Mouse (Mus musculus) lung, embryonic 14.5 days (tissue): ENCODE results near the gene Foxl2. TPM values are rescaled to one million over a fixed set of nuclear protein-coding genes. Genes with fewer than 3 reads are reported as not detected.

Experiments used
- ATAC-seq: fragments of 200-750 bp; cut with Nextera tagmentation; 2 replicates; pipeline ENCODE4 v1.8.0; 2017; ENCODE audit warnings: mild to moderate bottlenecking, moderate TSS enrichment, moderate library complexity; ENCODE audit not compliant: insufficient read depth
- DNase-seq: peaks from one replicate; pipeline ENCODE4 v3.0.0-alpha.2; 2015
- H3K27ac ChIP-seq: fragments of 300-500 bp; sonication (generic); 2 replicates; pipeline ENCODE4 v1.5.1; 2014; ENCODE audit warnings: low read depth, mild to moderate bottlenecking, moderate library complexity
- H3K27me3 ChIP-seq: fragments of 300-500 bp; sonication (generic); 2 replicates; pipeline ENCODE4 v1.6.1; 2014; ENCODE audit warnings: low read length, control low read depth; ENCODE audit not compliant: insufficient read depth
- H3K36me3 ChIP-seq: fragments of 300-500 bp; sonication (generic); 2 replicates; pipeline ENCODE4 v1.6.1; 2014; ENCODE audit warnings: control low read depth; ENCODE audit not compliant: insufficient read depth
- H3K4me1 ChIP-seq: fragments of 300-500 bp; sonication (generic); 2 replicates; pipeline ENCODE4 v1.6.1; 2014; ENCODE audit warnings: antibody characterized with exemption, control low read depth; ENCODE audit not compliant: insufficient read depth
- H3K4me2 ChIP-seq: fragments of 300-500 bp; sonication (generic); 2 replicates; pipeline ENCODE4 v1.6.1; 2014; ENCODE audit warnings: mild to moderate bottlenecking
- H3K4me3 ChIP-seq: fragments of 300-500 bp; sonication (generic); 2 replicates; pipeline ENCODE4 v1.5.1; 2014; ENCODE audit warnings: low read depth, low read length
- H3K9ac ChIP-seq: fragments of 300-500 bp; sonication (generic); 2 replicates; pipeline ENCODE4 v1.6.1; 2014
- H3K9me3 ChIP-seq: fragments of 300-500 bp; sonication (generic); 2 replicates; pipeline ENCODE4 v1.6.1; 2016; ENCODE audit warnings: low read depth, low read length, control low read depth
- CTCF ChIP-seq: IDR thresholded peaks from 2 replicates; pipeline ENCODE4 v1.5.1; 2016; ENCODE audit warnings: antibody characterized with exemption, low read depth
- WGBS: fragments of 180-500 bp; shearing (Covaris S2); extraction: QIAGEN DNeasy Blood & Tissue Kit; methylation state at CpG from one replicate; pipeline ENCODE4 v1.1.7; 2014; 5-methylcytosine and 5-hydroxymethylcytosine counted together
- polyA plus RNA-seq: library from polyadenylated mRNA; unstranded; fragments of >200 nt; fragmentation: Nextera tagmentation; extraction: Ambion mirVana; gene quantifications from 2 replicates; pipeline ENCODE4 v1.2.1, GENCODE M21; 2014

Gene Foxl2
- polyA plus RNA-seq, 1 experiment from 2014 or later, result not detected

DNA sequence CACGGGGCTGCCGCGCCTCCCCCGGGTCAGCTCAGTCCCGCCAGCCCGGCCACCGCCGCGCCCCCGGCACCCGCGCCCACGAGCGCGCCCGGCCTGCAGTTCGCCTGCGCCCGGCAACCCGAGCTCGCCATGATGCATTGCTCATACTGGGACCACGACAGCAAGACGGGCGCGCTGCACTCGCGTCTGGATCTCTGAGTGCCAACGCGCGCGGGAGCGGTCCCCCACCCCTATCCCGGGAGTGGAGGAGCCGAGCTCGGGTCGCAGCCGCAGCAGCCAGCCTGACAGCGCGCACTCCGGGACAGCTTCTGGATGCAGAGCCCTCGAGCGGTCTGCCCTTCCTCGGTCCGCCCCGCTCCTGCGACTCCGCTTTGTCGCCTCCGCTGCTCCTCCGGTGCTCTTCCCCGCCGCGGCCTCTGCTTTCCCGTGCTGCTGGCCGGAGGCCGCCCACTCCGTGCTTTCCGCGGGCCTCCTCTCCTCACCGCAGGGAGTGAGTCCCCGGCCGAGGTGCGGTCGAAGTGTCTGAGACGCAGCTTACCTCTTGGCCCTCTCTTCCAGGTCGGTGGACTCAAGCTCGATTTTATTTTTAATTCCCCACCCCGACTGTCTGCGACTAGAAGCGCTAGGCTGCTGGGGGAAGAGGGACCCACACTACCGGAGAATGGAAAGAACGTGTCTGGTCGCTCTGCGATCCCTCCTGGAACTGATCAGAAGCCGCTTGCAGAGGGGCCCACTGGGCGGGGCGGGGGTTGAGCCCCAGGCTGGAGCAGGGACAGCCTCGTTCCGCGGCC lies 1.7 kb downstream of the Foxl2 start:
- Histone ChIP-seq H3K9ac (no peak overlapping the region), H3K27ac (no peak overlapping the region), H3K4me1 (peaks cover 6% of the 10 kb centered on the region; the same call in 1 of the 2 replicates), H3K4me2 (peak overlapping the region; percentile 78), H3K4me3 (peak overlapping the region; percentile 43), H3K27me3 (peaks cover 98% of the 10 kb centered on the region), H3K9me3 (no peaks in the 10 kb centered on the region), H3K36me3 (no peaks in the 10 kb centered on the region)
- DNase-seq, result peak; percentile 70
- peak; percentile 40 for ATAC-seq
- WGBS, result 1% methylated on average over 76 of the region's 80 CpGs
- TF ChIP-seq CTCF, result no peak

DNA sequence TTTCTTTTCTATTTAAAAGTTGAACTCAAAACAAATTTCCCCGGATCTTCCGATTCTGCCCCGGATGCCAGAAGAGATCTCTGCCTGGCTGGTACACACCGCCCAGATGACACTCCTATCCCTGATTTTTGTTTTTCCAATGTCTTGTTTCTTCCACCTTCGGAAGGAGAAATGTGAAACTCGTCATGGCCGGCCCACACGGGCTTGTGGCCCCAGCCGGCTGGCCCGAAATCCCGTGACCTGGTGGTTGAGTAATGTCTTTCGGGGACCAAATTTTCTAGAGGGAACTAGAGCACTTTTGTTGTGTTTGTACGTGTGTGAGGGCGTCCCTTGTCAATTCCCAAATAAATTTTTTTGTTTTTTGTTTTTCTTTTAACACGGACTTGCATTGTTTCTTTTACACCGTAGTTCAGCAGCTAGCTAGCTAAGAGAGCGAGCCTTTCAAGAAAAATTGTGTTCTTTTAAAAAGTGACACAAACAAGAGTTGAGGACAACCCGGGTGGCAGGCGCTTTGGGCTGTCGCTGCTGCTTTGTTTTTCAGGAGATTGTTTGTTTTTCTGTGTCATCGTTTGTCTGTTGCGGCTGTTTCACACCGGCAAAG lies 2.8 kb downstream of the Foxl2 start:
- TF ChIP-seq CTCF, result no peak
- H3K9ac ChIP-seq, result no peak overlapping the region
- H3K27ac ChIP-seq, result no peak overlapping the region
- H3K4me1 ChIP-seq, result peaks cover 6% of the 10 kb centered on the region; the same call in 1 of the 2 replicates
- ATAC-seq (no peak), DNase-seq (peak; percentile 42)
- H3K4me2 ChIP-seq, result no peak overlapping the region
- H3K36me3 ChIP-seq, result no peaks in the 10 kb centered on the region
- H3K4me3 ChIP-seq, result no peak overlapping the region
- under 1% methylated on average over 23 of the region's 23 CpGs for WGBS
- no peaks in the 10 kb centered on the region for H3K9me3 ChIP-seq
- H3K27me3 ChIP-seq, result peaks cover 98% of the 10 kb centered on the region

- Histone ChIP-seq H3K9ac (no peak overlapping the region), H3K4me1 (peaks cover 6% of the 10 kb centered on the region; the same call in 1 of the 2 replicates), H3K27ac (no peak overlapping the region), H3K9me3 (no peaks in the 10 kb centered on the region), H3K4me2 (no peak overlapping the region), H3K4me3 (no peak overlapping the region), H3K27me3 (peaks cover 98% of the 10 kb centered on the region), H3K36me3 (no peaks in the 10 kb centered on the region)
- no peak for TF ChIP-seq CTCF
- WGBS, result 2% methylated on average over 6 of the region's 6 CpGs
- ATAC-seq, result no peak
- no peak for DNase-seq
These were observed 3.5 kb downstream of the Foxl2 start for GRCm38 (mm10) chr9:98958628-98959027.

DNA sequence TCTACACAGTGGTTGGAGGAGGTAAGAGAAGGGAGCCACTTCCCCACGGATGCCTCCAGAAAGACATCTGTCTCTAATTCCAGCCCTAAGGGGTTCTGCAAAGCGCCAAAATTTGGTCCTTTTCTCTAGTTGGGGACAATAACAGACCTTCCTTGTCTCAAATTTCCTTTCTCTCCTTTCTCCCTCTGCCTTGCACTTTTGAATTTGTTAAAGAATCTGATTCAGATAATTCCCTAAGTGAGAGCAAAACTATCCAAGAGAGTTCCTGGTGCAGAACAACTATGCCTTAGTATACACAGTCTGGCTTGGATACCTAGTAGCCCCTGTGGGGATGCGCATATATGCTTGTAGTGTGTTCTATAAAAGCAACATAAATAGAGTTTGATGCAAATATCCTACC lies 4.8 kb downstream of the Foxl2 start:
- Histone ChIP-seq H3K9me3 (no peaks in the 10 kb centered on the region), H3K36me3 (no peaks in the 10 kb centered on the region), H3K27ac (no peak overlapping the region), H3K4me1 (peaks cover 6% of the 10 kb centered on the region; the same call in 1 of the 2 replicates), H3K9ac (no peak overlapping the region), H3K27me3 (peaks cover 97% of the 10 kb centered on the region), H3K4me2 (no peak overlapping the region), H3K4me3 (no peak overlapping the region)
- TF ChIP-seq CTCF, result no peak
- ATAC-seq, result no peak
- DNase-seq, result no peak
- WGBS, result 38% methylated on average over 3 of the region's 3 CpGs

DNA sequence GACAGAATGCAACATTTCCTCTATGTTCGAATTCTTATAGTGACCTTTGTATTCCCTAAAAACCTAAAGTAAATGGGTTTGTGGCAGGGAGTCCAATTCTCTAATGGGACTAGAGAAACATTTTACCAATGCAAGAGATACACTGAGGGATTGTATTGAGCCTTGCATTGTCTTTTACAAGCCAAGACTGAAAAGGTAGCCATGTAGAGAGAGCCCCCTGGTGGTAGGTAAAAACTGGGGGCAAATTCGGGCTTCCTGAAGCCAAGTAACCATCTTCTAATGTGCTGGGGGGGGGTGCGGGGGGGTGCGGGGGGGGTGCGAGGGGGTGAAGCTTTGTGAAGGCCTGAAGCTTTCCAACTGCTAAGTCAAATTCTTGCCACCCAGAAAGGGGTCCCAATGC lies 5.3 kb downstream of the Foxl2 start:
- no peaks in the 10 kb centered on the region for H3K9me3 ChIP-seq
- peak; percentile 20; the same call in 1 of the 2 replicates for TF ChIP-seq CTCF
- ATAC-seq (no peak), DNase-seq (no peak)
- no peak overlapping the region for H3K27ac ChIP-seq
- 31% methylated on average over 5 of the region's 5 CpGs for WGBS
- H3K9ac ChIP-seq, result no peak overlapping the region
- no peaks in the 10 kb centered on the region for H3K36me3 ChIP-seq
- peaks cover 6% of the 10 kb centered on the region; the same call in 1 of the 2 replicates for H3K4me1 ChIP-seq
- H3K4me2 ChIP-seq, result no peak overlapping the region
- H3K27me3 ChIP-seq, result peaks cover 97% of the 10 kb centered on the region
- H3K4me3 ChIP-seq, result no peak overlapping the region

DNA sequence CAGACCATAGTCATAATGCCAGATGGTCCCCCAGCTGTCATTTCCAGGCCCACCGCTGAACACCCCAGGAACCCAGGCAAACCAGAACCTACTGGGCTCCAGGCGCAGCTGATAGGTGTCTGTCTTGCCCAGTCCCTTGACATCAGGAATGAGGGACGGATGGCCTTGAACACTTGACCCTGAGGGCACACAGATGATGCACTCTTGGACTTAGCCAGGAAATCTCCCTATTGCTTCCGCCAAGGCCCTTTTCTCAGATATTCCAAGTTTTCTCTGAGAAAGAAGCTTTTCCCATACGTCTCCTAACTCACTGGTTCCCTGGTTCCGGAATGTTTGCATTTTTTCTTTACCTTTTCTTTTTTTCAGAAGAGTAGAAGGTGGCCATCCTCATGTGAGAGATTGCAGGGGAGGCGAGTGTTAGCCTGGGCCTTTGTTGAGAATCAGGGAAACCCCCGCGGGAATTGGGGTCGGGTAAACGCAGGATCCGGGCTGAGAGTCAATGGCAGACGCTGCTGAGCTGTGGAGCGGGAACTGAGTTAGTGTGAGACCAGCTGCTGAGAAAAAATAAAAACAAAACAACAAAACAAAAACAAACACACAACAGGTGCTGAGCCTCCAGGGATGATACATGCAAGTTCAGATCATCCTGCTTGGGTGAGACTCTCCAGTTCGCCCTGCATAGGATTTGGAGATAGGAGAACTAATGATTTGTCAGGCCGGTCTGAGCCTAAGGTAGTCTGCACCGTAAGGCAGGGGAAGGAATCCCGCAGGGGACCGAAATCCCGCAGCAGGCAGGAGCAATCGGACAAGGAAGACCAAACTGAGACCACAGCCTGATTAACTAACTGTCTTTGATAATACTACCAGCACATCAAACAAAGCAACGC lies 6.7 kb downstream of the Foxl2 start:
- Histone ChIP-seq H3K4me3 (no peak overlapping the region), H3K9ac (no peak overlapping the region), H3K27me3 (peaks cover 95% of the 10 kb centered on the region), H3K27ac (no peak overlapping the region), H3K4me1 (no peaks in the 10 kb centered on the region), H3K9me3 (no peaks in the 10 kb centered on the region), H3K4me2 (no peak overlapping the region), H3K36me3 (no peaks in the 10 kb centered on the region)
- no peak for TF ChIP-seq CTCF
- 11% methylated on average over 22 of the region's 22 CpGs for WGBS
- DNase-seq (no peak), ATAC-seq (no peak)
